Mouse (Mus musculus) hindbrain, embryonic 10.5 days (tissue): ENCODE results near the gene Vtcn1. TPM values are rescaled to one million over a fixed set of nuclear protein-coding genes. Genes with fewer than 3 reads are reported as not detected.

ENCODE experiments used
- DNase-seq: peaks from one replicate; pipeline ENCODE4 v3.0.0-alpha.2; 2017; ENCODE audit warnings: low spot score
- H3K27ac ChIP-seq: fragments of 300-500 bp; sonication (generic); 2 replicates; pipeline ENCODE4 v1.5.1; 2016; ENCODE audit warnings: mild to moderate bottlenecking, moderate library complexity
- H3K27me3 ChIP-seq: fragments of 300-500 bp; sonication (generic); 2 replicates; pipeline ENCODE4 v1.6.1; 2016; ENCODE audit warnings: mild to moderate bottlenecking; ENCODE audit not compliant: poor library complexity, insufficient read depth, severe bottlenecking
- H3K36me3 ChIP-seq: fragments of 300-500 bp; sonication (generic); 2 replicates; pipeline ENCODE4 v1.6.1; 2016; ENCODE audit warnings: mild to moderate bottlenecking, moderate library complexity
- H3K4me1 ChIP-seq: fragments of 300-500 bp; sonication (generic); replicated peaks from 2 replicates; pipeline ENCODE4 v1.6.1; 2016; ENCODE audit warnings: mild to moderate bottlenecking
- H3K4me3 ChIP-seq: fragments of 300-500 bp; sonication (generic); 2 replicates; pipeline ENCODE4 v1.5.1; 2016; ENCODE audit warnings: mild to moderate bottlenecking, moderate library complexity
- H3K9me3 ChIP-seq: fragments of 300-500 bp; sonication (generic); 2 replicates; pipeline ENCODE4 v1.6.1; 2016; ENCODE audit warnings: mild to moderate bottlenecking, moderate library complexity
- WGBS: fragments of 180-500 bp; shearing (Covaris S2); methylation state at CpG from one replicate; pipeline ENCODE4 v1.1.7; 2016; 5-methylcytosine and 5-hydroxymethylcytosine counted together
- polyA plus RNA-seq: library from polyadenylated mRNA; unstranded; fragments of >200 nt; fragmentation: Nextera tagmentation; extraction: Ambion mirVana; gene quantifications from 2 replicates; pipeline ENCODE4 v1.2.1, GENCODE M21; 2016

Vtcn1 gene
- polyA plus RNA-seq, 1 experiment from 2014 or later: 0.13 TPM

DNA sequence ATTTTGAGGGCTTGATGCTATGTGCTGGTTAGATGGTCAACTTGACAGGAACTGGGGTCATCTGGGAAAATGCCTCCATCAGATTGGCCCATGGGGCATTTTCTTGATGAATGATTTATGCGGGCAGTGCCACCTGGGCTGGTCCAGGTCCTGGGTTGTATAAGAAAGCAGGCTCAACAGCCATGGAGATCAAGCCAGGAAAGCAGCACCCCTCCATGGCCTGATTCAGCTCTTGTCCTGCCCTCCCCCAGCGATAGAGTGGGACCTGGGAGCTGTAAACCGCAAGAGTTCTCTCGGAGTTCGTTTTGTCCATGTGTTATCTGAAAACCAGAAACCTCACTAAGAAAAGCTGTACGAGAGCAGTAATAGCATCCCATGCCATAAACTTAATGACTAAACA, 110.3 kb downstream of the Vtcn1 start:
- no peaks in the 10 kb centered on the region for H3K4me1 ChIP-seq
- no peak overlapping the region for H3K4me3 ChIP-seq
- H3K36me3 ChIP-seq: peaks cover 96% of the 10 kb centered on the region
- H3K9me3 ChIP-seq: no peaks in the 10 kb centered on the region
- H3K27me3 ChIP-seq: no peaks in the 10 kb centered on the region
- no peak for DNase-seq
- H3K27ac ChIP-seq: no peak overlapping the region
- 94% methylated on average over 6 of the region's 6 CpGs for WGBS

- H3K27ac ChIP-seq: no peak overlapping the region
- H3K4me1 ChIP-seq: no peaks in the 10 kb centered on the region
- H3K36me3 ChIP-seq: peaks cover 97% of the 10 kb centered on the region
- no peaks in the 10 kb centered on the region for H3K27me3 ChIP-seq
- no peaks in the 10 kb centered on the region for H3K9me3 ChIP-seq
- H3K4me3 ChIP-seq: no peak overlapping the region
- 96% methylated on average over 6 of the region's 6 CpGs for WGBS
- DNase-seq: no peak
Observed at GRCm38 (mm10) chr3:100936201-100936600, 110.9 kb downstream of the Vtcn1 start.

DNA sequence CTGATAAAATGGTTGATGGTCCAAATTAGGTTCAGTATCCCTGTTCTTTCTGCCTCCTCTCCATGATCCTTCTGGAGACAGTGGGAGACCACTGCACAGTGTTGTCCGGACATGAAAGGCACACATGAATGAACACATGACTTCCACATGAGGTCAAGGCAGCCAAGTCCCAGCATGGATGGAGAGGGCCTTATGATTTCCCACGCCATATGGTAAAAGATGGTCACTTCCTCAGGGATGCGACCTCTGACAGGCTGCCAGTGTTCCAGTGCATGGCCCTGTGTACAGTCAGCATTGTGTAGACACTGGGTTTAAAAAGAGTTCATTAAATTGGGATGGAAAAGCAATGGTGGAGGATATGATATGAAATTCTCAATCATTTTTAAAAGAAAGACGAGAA, 113.0 kb downstream of the Vtcn1 start:
- WGBS: 88% methylated on average over 4 of the region's 4 CpGs
- no peak overlapping the region for H3K4me3 ChIP-seq
- no peak for DNase-seq
- no peaks in the 10 kb centered on the region for H3K4me1 ChIP-seq
- no peaks in the 10 kb centered on the region for H3K27me3 ChIP-seq
- no peaks in the 10 kb centered on the region for H3K9me3 ChIP-seq
- H3K36me3 ChIP-seq: peaks cover 96% of the 10 kb centered on the region
- no peak overlapping the region for H3K27ac ChIP-seq

- WGBS: 92% methylated on average over 4 of the region's 4 CpGs
- no peak overlapping the region for H3K27ac ChIP-seq
- no peaks in the 10 kb centered on the region for H3K27me3 ChIP-seq
- H3K4me1 ChIP-seq: no peaks in the 10 kb centered on the region
- peaks cover 96% of the 10 kb centered on the region for H3K36me3 ChIP-seq
- H3K9me3 ChIP-seq: no peaks in the 10 kb centered on the region
- no peak overlapping the region for H3K4me3 ChIP-seq
- no peak for DNase-seq
Observed at GRCm38 (mm10) chr3:100940496-100941037, 115.3 kb downstream of the Vtcn1 start.

Other genes starting within 250 kb of the Vtcn1 start
- gene Man1a2, start 140.0 kb upstream of the Vtcn1 start, polyA plus RNA-seq: 50.1 and 50.7 TPM in 2 replicates
- 5.0 and 7.9 TPM in 2 replicates for gene Trim45, start 96.7 kb downstream of the Vtcn1 start, polyA plus RNA-seq
- gene Ttf2, start 144.2 kb downstream of the Vtcn1 start, polyA plus RNA-seq: 24.3 and 28.1 TPM in 2 replicates
- gene Cd101, start 204.1 kb downstream of the Vtcn1 start, polyA plus RNA-seq: 0.05 TPM in 1 of 2 replicates, not detected in the other